Mouse (Mus musculus): ENCODE data around the gene Olfr770.
"Not testable (repeated sequence)": the region's sequence is repeated elsewhere in the genome, so short reads cannot be mapped to it uniquely, and the experiment has no call there.

The Olfr770 gene

GRCm38 (mm10) chr10:129138898-129139297 lies at the start of gene Olfr770:
Gene Olfr770, minus strand, starts transcription at chr10:129138998.
- no peak for DNase-seq

- not testable (repeated sequence) for DNase-seq
Observed at GRCm38 (mm10) chr10:129187319-129187718, 48.5 kb upstream of the Olfr770 start, which contains the start of gene Olfr773. Gene Olfr773, minus strand, starts transcription at chr10:129187419.

DNA sequence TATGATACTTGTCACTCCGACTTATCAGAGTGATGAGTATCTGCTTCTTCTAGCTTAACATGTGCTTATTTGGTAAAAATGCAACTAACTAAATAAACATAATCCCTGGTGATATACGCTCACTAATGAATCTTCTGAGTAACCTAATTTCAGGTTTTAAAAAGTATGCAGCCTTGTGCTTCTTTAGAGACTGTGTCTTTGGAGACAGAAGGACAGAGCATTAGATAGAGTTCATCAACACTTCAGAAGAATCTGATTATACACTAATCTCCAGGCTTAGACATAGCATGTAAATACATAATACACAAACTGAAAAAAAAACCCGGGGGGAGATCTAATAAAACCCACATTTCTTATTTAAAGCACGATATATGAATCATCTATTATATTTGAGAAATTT lies 39.0 kb upstream of the Olfr770 start, which contains the start of gene Olfr772:
Gene Olfr772 (minus strand): TSS at position 101 of the 400 bp plus-strand sequence.
- not testable (repeated sequence) for DNase-seq

DNA sequence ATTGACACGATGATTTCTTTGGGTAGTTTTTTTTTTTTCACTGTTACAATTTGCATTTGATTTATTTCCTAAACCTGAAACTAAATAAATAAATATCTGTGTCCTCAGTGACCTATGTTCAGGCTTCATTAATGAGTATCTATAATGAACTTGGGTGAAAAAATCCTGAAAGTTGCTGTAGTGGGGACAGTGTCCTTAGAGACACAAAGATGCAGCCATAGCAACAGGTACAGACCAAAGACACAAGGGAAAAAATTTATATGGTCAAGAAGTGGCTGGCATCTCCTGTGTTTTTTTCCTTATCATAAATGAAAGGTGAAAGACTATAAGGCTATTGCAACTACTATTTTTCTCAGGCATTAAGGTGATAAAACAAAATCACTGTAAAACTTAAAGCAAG lies 25.9 kb upstream of the Olfr770 start, which contains the start of gene Olfr771:
Gene Olfr771 (minus strand): TSS at position 101 of the 400 bp plus-strand sequence.
- DNase-seq, result no peak

- no peak for DNase-seq
Observed at GRCm38 (mm10) chr10:129117761-129118160, 21.0 kb downstream of the Olfr770 start, which contains the start of gene Olfr769. Gene Olfr769, minus strand, starts transcription at chr10:129117861.

DNA sequence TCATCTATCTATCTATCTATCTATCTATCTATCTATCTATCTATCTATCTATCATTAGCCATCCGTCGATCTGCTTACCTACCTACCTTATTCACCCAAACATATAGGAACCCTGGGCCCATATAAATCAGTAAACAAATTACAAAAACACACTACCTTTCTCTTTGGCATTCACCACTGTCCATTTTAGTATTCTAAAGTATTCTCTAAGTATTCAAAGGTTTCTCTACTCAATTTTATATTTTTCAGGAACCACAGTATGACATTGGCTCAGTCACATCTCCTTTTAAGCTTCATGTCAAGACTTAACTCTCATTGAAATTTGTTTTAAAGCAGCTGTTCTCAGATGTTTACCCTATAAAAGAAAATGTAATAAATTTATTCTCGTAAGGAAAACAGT lies 23.7 kb downstream of the Olfr770 start:
- DNase-seq, result no peak

DNA sequence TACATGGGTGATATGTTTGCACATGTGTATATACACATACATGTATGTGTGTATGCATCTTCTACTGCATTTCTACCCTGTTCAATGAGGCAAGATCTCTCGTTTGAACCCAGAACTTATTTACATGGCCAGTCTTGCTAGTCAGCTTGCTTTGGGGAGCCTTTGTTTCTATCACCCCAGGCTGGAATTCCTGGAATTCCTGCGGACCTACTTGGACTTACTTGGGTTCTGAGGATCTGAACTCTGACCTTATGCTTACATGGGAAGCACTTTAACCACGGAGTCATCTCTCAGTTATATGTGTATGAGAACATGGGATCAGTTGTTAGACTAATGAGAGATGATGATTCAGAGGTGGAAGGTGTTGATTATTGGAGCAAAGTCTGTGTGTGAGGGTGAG lies 37.6 kb downstream of the Olfr770 start:
- no peak for DNase-seq

DNA sequence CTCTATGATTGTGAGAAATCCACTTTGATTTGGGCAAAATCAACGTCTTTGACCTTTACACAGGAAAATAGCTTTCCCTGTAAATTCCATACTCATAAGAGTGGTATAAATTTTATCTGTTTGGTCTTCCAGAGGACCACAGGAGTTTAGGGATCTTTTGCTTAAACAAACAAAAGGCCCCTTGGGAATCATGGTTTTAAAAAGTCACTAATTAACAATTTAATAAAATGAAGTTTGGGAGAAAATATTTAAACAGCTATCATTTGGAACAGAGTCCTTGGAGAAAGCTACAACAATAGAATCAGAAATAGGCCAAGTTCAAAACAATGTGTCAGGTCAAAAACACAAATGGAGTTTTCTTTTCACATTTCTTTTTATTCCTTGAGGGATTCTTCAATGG lies 39.5 kb downstream of the Olfr770 start, which contains the start of gene Olfr768:
Gene Olfr768 (minus strand): TSS at position 101 of the 400 bp plus-strand sequence.
- DNase-seq, result no peak

- DNase-seq, result not testable (repeated sequence)
Observed at GRCm38 (mm10) chr10:129082810-129083209, 56.0 kb downstream of the Olfr770 start, which contains the start of gene Olfr767. Gene Olfr767, minus strand, starts transcription at chr10:129082910.

Measured in cerebellum, postnatal 14 days (tissue).